Mouse (Mus musculus) ZHBTc4 (cell line): ENCODE results near the gene Cst9.
A peak's percentile ranks its signal among the peaks of the same experiment; 100 is the strongest.

ENCODE experiments used
- DNase-seq: peaks from one replicate; pipeline ENCODE4 v3.0.0-alpha.2; 2011; ENCODE audit warnings: low read depth, low spot score

The Cst9 gene

GRCm38 (mm10) chr2:148877016-148877770 is 42.2 kb downstream of the Cst9 start:
- DNase-seq: no peak

- peak; percentile 56 for DNase-seq
Observed at GRCm38 (mm10) chr2:148878641-148879130, 43.7 kb downstream of the Cst9 start.

GRCm38 (mm10) chr2:148879199-148879598 is 44.3 kb downstream of the Cst9 start:
- DNase-seq: peak; percentile 56

- no peak for DNase-seq
Observed at GRCm38 (mm10) chr2:148884738-148885137, 49.8 kb downstream of the Cst9 start.
